Mouse (Mus musculus): ENCODE measurements at regions not wholly inside any gene's neighbourhood (a gene's known extent, or its start where the extent isn't known, plus 50 kb on each side); places are given as distances from the start of the nearest gene placed in this dataset.

- ATAC-seq, result no peak
- TF ChIP-seq CTCF (IDR thresholded peaks at IDR 0.05; ENCODE audit: low read depth), result no peak
- H3K4me1 ChIP-seq (replicated peaks; ENCODE audit: control insufficient read depth, insufficient read depth, low read length), result no peaks in the 10 kb centered on the region
- no peaks in the 10 kb centered on the region for H3K36me3 ChIP-seq (ENCODE audit: control insufficient read depth, insufficient read depth)
- no peak overlapping the region for H3K27ac ChIP-seq (ENCODE audit: low read depth, low read length)
- no peaks in the 10 kb centered on the region for H3K27me3 ChIP-seq (replicated peaks; ENCODE audit: control insufficient read depth, insufficient read depth, low read length)
- H3K4me2 ChIP-seq (replicated peaks; ENCODE audit: low read depth), result no peak overlapping the region
- no peak overlapping the region for H3K9ac ChIP-seq (ENCODE audit: low read depth, low read length)
- H3K9me3 ChIP-seq (ENCODE audit: control insufficient read depth), result no peaks in the 10 kb centered on the region
- no peak overlapping the region for H3K4me3 ChIP-seq (ENCODE audit: low read depth, low read length)
- WGBS, result 60% methylated on average over 6 of the region's 6 CpGs
These were observed 424.7 kb downstream of the Ptpru start for GRCm38 (mm10) chr4:131413380-131413779.

- Histone ChIP-seq H3K36me3 (ENCODE audit: control insufficient read depth, insufficient read depth) (no peaks in the 10 kb centered on the region), H3K9ac (ENCODE audit: low read depth, low read length) (no peak overlapping the region), H3K4me3 (ENCODE audit: low read depth, low read length) (no peak overlapping the region), H3K27ac (ENCODE audit: low read depth, low read length) (no peak overlapping the region), H3K4me2 (replicated peaks; ENCODE audit: low read depth) (no peak overlapping the region), H3K27me3 (replicated peaks; ENCODE audit: control insufficient read depth, insufficient read depth, low read length) (no peaks in the 10 kb centered on the region), H3K9me3 (ENCODE audit: control insufficient read depth) (no peaks in the 10 kb centered on the region), H3K4me1 (replicated peaks; ENCODE audit: control insufficient read depth, insufficient read depth, low read length) (no peaks in the 10 kb centered on the region)
- ATAC-seq, result no peak
- no peak for TF ChIP-seq CTCF (IDR thresholded peaks at IDR 0.05; ENCODE audit: low read depth)
- WGBS, result 78% methylated on average over 5 of the region's 5 CpGs
These were observed 422.6 kb downstream of the Ptpru start for GRCm38 (mm10) chr4:131415453-131415852.

DNA sequence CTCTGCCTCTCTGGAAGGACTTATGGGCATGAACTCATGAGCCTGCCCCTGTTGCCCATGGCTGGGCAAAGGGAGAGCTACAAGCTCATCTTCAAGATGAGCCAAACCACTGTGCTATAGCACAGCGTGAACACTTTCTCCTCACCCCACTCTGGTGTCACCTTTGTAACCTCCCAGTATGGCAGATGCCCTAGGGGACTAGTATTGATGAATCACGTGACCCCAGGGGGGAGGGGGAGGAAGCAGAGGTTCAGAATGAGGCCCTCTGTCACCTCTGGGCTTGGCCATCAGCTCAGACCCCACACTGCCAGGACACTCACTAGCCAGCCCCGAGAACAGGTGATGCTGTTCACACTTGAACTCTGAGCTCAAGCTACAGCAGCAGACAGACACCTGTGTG is 421.9 kb downstream of the Ptpru start:
- H3K4me2 ChIP-seq (replicated peaks; ENCODE audit: low read depth), result no peak overlapping the region
- no peak overlapping the region for H3K4me3 ChIP-seq (ENCODE audit: low read depth, low read length)
- WGBS, result 51% methylated on average over 3 of the region's 3 CpGs
- H3K27me3 ChIP-seq (replicated peaks; ENCODE audit: control insufficient read depth, insufficient read depth, low read length), result no peaks in the 10 kb centered on the region
- H3K9me3 ChIP-seq (ENCODE audit: control insufficient read depth), result no peaks in the 10 kb centered on the region
- H3K27ac ChIP-seq (ENCODE audit: low read depth, low read length), result no peak overlapping the region
- no peak for TF ChIP-seq CTCF (IDR thresholded peaks at IDR 0.05; ENCODE audit: low read depth)
- ATAC-seq, result no peak
- H3K36me3 ChIP-seq (ENCODE audit: control insufficient read depth, insufficient read depth), result no peaks in the 10 kb centered on the region
- no peak overlapping the region for H3K9ac ChIP-seq (ENCODE audit: low read depth, low read length)
- no peaks in the 10 kb centered on the region for H3K4me1 ChIP-seq (replicated peaks; ENCODE audit: control insufficient read depth, insufficient read depth, low read length)

DNA sequence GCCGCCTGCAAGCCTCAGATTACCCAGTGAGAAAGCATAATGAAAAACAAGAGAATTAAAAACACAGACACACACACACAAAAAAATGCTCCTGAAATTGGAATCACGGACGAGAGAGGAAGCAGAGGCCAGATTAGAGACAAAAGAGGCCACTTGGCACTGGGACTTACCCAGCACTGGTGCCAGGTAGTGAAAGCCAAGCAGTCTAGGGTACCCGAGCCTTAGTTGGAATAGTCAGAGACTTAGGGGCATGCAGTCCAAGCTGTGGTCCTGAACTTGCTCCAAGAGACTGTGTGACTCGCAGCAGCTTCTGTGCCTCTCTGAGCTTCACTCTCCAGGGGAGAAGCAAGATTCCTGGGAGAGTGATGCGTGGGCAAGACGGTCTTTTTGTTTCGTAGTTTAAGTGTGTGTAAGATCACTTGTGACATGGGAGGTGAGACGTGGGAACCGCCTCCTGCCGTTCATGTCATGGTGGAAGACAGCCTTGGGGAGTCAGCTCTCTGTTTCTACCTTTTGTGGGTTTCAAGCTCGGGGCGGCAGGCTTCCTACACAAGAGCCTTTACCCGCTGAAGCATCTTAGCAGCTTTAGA is 420.8 kb downstream of the Ptpru start:
- ATAC-seq, result no peak
- Histone ChIP-seq H3K9me3 (ENCODE audit: control insufficient read depth) (no peaks in the 10 kb centered on the region), H3K4me2 (replicated peaks; ENCODE audit: low read depth) (no peak overlapping the region), H3K36me3 (ENCODE audit: control insufficient read depth, insufficient read depth) (no peaks in the 10 kb centered on the region), H3K4me3 (ENCODE audit: low read depth, low read length) (no peak overlapping the region), H3K4me1 (replicated peaks; ENCODE audit: control insufficient read depth, insufficient read depth, low read length) (no peaks in the 10 kb centered on the region), H3K9ac (ENCODE audit: low read depth, low read length) (no peak overlapping the region), H3K27me3 (replicated peaks; ENCODE audit: control insufficient read depth, insufficient read depth, low read length) (no peaks in the 10 kb centered on the region), H3K27ac (ENCODE audit: low read depth, low read length) (no peak overlapping the region)
- TF ChIP-seq CTCF (IDR thresholded peaks at IDR 0.05; ENCODE audit: low read depth), result no peak
- WGBS, result 79% methylated on average over 14 of the region's 14 CpGs

GRCm38 (mm10) chr4:131425311-131425710 is 412.8 kb downstream of the Ptpru start:
- Histone ChIP-seq H3K9ac (ENCODE audit: low read depth, low read length) (no peak overlapping the region), H3K4me3 (ENCODE audit: low read depth, low read length) (no peak overlapping the region), H3K27ac (ENCODE audit: low read depth, low read length) (no peak overlapping the region), H3K36me3 (ENCODE audit: control insufficient read depth, insufficient read depth) (no peaks in the 10 kb centered on the region), H3K4me2 (replicated peaks; ENCODE audit: low read depth) (no peak overlapping the region), H3K27me3 (replicated peaks; ENCODE audit: control insufficient read depth, insufficient read depth, low read length) (no peaks in the 10 kb centered on the region), H3K4me1 (replicated peaks; ENCODE audit: control insufficient read depth, insufficient read depth, low read length) (no peaks in the 10 kb centered on the region), H3K9me3 (ENCODE audit: control insufficient read depth) (no peaks in the 10 kb centered on the region)
- no peak for TF ChIP-seq CTCF (IDR thresholded peaks at IDR 0.05; ENCODE audit: low read depth)
- WGBS, result 59% methylated on average over 11 of the region's 11 CpGs
- ATAC-seq, result no peak

- Histone ChIP-seq H3K36me3 (ENCODE audit: control insufficient read depth, insufficient read depth) (no peaks in the 10 kb centered on the region), H3K4me1 (replicated peaks; ENCODE audit: control insufficient read depth, insufficient read depth, low read length) (no peaks in the 10 kb centered on the region), H3K9me3 (ENCODE audit: control insufficient read depth) (no peaks in the 10 kb centered on the region), H3K4me3 (ENCODE audit: low read depth, low read length) (no peak overlapping the region), H3K9ac (ENCODE audit: low read depth, low read length) (no peak overlapping the region), H3K27me3 (replicated peaks; ENCODE audit: control insufficient read depth, insufficient read depth, low read length) (no peaks in the 10 kb centered on the region), H3K4me2 (replicated peaks; ENCODE audit: low read depth) (no peak overlapping the region), H3K27ac (ENCODE audit: low read depth, low read length) (no peak overlapping the region)
- WGBS, result 90% methylated on average over 7 of the region's 7 CpGs
- no peak for ATAC-seq
- no peak for TF ChIP-seq CTCF (IDR thresholded peaks at IDR 0.05; ENCODE audit: low read depth)
These were observed 410.2 kb downstream of the Ptpru start for GRCm38 (mm10) chr4:131427871-131428270.

DNA sequence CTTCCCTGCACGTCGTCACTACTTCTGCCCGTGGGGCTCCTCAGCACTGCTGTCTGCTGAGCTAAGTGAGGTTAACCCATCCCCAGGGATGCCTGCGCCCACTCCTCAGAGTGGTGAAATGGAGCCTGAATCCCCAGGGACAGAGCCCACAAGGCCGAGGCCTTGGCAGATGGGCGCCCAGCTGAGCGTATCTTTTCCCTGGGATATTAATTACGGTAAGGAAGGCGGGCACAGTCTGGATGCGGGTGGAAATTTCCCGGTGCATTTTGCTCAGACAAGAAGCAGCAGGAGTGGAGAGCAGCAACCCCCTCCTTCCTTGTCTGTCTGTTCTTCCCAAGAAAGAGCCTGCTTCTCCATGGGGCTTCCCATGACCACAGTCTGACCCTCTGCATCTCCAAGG is 408.7 kb downstream of the Ptpru start:
- no peak for ATAC-seq
- no peak for TF ChIP-seq CTCF (IDR thresholded peaks at IDR 0.05; ENCODE audit: low read depth)
- Histone ChIP-seq H3K4me3 (ENCODE audit: low read depth, low read length) (no peak overlapping the region), H3K9me3 (ENCODE audit: control insufficient read depth) (no peaks in the 10 kb centered on the region), H3K27ac (ENCODE audit: low read depth, low read length) (no peak overlapping the region), H3K4me1 (replicated peaks; ENCODE audit: control insufficient read depth, insufficient read depth, low read length) (no peaks in the 10 kb centered on the region), H3K4me2 (replicated peaks; ENCODE audit: low read depth) (no peak overlapping the region), H3K36me3 (ENCODE audit: control insufficient read depth, insufficient read depth) (no peaks in the 10 kb centered on the region), H3K9ac (ENCODE audit: low read depth, low read length) (no peak overlapping the region), H3K27me3 (replicated peaks; ENCODE audit: control insufficient read depth, insufficient read depth, low read length) (no peaks in the 10 kb centered on the region)
- WGBS, result 64% methylated on average over 11 of the region's 11 CpGs

Measured in intestine, postnatal 0 days (tissue).